Mouse (Mus musculus): ENCODE data around the gene 4930402H24Rik.
A peak's percentile ranks its signal among the peaks of the same experiment; 100 is the strongest.

4930402H24Rik gene

GRCm38 (mm10) chr2:130812487-130812886 lies 93.7 kb downstream of the 4930402H24Rik start:
- DNase-seq (ENCODE audit: low read depth) = peak; percentile 10

- no peak for DNase-seq (ENCODE audit: low read depth)
Observed at GRCm38 (mm10) chr2:130805146-130805545, 101.1 kb downstream of the 4930402H24Rik start.

- DNase-seq (ENCODE audit: low read depth) = no peak
Observed at GRCm38 (mm10) chr2:130803706-130804105, 102.5 kb downstream of the 4930402H24Rik start.

GRCm38 (mm10) chr2:130795731-130796130 lies 110.5 kb downstream of the 4930402H24Rik start:
- DNase-seq (ENCODE audit: low read depth) = no peak

DNA sequence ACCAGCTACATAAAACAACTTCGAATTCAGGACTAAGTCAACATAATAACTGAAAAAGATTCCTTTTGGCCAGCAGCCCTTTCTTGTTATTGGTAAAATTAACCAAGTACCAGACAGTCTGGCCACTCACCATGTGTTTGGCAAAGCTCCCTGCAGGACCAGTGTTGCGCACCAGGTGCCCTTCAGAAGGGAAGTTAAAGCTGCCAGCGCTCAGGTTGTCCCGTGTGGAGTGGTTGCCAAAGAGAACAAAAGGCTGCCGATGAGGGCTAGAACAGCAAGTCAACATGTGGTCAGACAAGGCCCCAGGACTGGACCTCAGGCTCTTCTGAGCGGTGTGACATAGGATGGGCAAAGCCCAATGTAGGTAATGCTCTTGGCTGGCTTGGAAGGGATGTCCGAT lies 114.5 kb downstream of the 4930402H24Rik start:
- DNase-seq (ENCODE audit: low read depth) = no peak

GRCm38 (mm10) chr2:130789642-130790041 lies 116.6 kb downstream of the 4930402H24Rik start:
- DNase-seq (ENCODE audit: low read depth) = no peak

GRCm38 (mm10) chr2:130789039-130789438 lies 117.2 kb downstream of the 4930402H24Rik start:
- DNase-seq (ENCODE audit: low read depth) = no peak

DNA sequence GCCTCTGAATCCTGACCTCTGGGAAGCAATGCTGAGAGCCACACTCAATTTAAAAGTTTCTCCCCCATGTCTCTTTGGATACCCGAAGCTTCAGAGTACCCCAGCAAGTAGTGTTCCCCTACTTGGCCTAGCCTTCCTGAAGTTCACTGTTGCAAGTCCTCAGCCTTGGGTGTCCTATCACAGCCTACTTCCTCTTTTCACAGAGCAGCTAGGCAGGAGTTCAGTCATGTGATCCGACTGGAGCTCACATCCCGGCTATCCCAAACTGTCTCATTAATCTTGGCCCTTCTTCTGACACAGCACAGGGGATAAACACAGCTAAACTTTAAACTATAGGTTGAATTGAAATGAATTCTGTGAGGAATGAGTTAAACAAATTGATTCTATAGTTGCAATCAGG lies 121.3 kb downstream of the 4930402H24Rik start:
- DNase-seq (ENCODE audit: low read depth) = no peak

DNA sequence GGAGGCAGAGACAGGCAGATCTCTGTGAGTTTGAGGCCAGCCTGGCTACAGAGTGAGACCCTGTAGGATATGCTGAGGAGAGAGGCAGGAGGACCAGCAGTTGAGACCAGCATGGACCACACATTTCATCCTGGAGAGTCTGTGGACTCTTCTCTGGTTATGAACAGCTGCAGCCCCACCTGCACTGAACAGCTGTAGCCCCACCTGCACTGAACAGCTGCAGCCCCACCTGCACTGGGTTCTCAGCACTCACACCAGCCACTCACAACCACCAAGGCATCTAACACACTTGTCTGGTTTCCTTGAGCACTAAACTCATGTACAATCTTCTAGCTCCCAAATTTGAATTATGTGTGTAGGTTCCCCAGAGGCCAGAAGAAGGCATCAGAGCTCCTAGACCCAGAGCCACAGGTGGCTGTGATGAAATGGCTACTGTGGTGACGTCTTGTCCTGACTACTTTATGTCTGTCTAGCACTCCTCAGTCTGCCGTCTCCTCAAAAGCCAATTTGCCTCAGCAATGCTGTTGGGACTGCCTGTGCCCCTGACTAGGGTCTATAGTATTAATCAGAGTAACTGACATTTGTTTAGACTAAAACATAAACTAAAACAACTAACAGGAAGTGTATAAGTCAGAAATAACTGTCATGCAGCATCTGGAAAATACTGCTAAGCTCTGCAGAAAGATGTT lies 125.4 kb downstream of the 4930402H24Rik start:
- no peak for DNase-seq (ENCODE audit: low read depth)

DNA sequence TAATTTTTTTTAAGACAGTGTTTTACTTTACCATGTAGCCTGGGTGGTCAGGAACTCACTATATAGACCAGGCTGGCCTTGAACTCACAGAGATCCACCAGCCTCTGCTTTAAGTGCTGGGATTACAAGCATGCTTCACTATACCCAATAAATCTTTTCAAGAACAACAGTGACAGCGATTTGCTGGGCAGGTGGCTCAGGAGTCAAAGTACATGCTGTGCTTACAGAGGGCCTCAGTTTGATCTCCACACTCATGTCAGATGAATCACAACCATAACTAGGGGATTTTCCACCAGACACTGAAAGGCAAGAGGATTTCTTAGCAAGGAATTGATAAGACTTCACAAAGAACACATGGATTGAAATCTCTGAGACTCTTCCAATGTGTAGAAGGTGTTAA lies 126.3 kb downstream of the 4930402H24Rik start:
- DNase-seq (ENCODE audit: low read depth) = no peak

- no peak for DNase-seq (ENCODE audit: low read depth)
Observed at GRCm38 (mm10) chr2:130776610-130777009, 129.6 kb downstream of the 4930402H24Rik start.

GRCm38 (mm10) chr2:130767483-130767882 lies 138.7 kb downstream of the 4930402H24Rik start:
- DNase-seq (ENCODE audit: low read depth) = peak; percentile 7

GRCm38 (mm10) chr2:130765396-130765795 lies 140.8 kb downstream of the 4930402H24Rik start:
- DNase-seq (ENCODE audit: low read depth) = no peak

DNA sequence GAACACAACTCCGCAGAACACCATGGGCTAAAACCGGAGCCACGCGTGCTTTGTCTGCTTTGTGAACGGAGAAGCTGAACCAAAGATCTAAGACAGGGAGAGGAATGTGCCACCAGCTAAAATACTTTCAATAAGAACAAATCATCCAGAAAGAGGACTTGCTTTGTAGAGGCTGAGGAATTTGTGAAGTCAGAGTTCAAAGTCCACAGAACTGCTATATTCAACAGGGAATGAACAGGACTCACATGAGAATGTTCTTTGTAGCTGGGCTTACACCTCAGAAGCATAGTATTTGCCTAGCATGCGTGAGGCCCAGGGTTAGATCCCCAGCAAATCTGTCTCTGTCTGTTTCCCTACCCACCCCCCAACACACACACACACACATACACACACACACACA lies 145.3 kb downstream of the 4930402H24Rik start:
- DNase-seq (ENCODE audit: low read depth) = no peak

GRCm38 (mm10) chr2:130755061-130755607 lies 151.1 kb downstream of the 4930402H24Rik start:
- no peak for DNase-seq (ENCODE audit: low read depth)

GRCm38 (mm10) chr2:130754596-130754995 lies 151.6 kb downstream of the 4930402H24Rik start:
- DNase-seq (ENCODE audit: low read depth) = no peak

DNA sequence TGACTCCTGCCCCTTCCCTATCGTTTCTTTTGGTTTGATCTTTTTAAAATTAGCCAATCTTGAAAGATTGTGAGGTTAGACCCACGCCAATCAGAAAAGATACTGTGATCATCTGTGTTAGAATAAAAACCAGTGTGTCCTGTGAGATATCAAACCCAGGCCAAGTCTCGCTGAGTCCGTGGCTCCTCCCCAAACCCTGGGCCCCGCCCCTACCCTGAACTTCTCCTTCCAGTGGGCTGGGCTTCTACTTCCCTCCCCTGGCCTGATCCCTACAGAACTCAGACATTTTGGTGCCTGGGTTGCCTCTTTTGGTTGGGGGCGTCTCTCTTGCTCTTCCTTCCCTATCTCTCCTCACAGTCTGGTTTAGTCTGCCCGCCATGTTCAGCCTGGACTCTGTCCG lies 155.8 kb downstream of the 4930402H24Rik start:
- DNase-seq (ENCODE audit: low read depth) = no peak

- DNase-seq (ENCODE audit: low read depth) = no peak
Observed at GRCm38 (mm10) chr2:130749708-130750107, 156.5 kb downstream of the 4930402H24Rik start.

DNA sequence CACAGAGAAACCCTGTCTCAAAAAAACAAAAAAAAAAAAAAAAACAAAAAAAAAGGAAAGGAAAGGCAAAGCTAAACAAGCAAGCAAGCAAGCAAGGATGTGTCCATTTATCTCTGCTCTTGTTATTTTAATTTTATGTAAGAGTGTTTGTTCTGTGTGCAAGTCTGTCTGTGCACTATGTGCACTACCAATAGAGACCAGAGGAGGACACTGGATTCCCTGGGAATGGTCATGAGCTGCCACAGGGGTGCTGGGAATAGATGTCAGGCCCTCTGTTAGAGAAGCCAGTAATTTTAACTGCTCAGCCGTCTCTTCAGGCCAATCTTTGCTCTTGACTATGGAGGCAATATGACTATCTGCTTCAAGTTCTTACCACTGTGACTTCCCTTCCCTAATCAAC lies 162.6 kb downstream of the 4930402H24Rik start:
- DNase-seq (ENCODE audit: low read depth) = no peak

GRCm38 (mm10) chr2:130740096-130740495 lies 166.1 kb downstream of the 4930402H24Rik start:
- DNase-seq (ENCODE audit: low read depth) = no peak

GRCm38 (mm10) chr2:130738019-130738418 lies 168.2 kb downstream of the 4930402H24Rik start:
- no peak for DNase-seq (ENCODE audit: low read depth)

- DNase-seq (ENCODE audit: low read depth) = no peak
Observed at GRCm38 (mm10) chr2:130735281-130735680, 170.9 kb downstream of the 4930402H24Rik start.

DNA sequence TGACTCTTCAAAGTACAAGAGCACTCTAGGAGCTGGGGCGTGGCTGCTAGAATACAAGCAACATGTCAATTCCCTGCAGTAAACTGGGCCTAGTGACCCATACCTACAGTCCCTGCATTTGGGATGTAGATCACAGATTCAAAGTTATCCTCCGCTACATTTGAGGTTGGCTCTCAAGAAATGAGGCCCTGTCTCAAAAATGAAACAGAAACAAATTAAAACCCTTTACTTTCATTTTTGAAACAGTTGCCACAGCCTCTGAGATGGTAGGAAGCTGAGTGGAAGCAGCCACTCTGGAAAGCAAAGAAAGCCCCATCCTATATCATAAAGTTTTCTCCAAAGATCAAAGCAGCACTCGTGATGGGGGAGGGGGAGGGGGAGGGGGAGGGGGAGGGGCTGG lies 172.8 kb downstream of the 4930402H24Rik start:
- DNase-seq (ENCODE audit: low read depth) = peak; percentile 47

- DNase-seq (ENCODE audit: low read depth) = no peak
Observed at GRCm38 (mm10) chr2:130731855-130732254, 174.4 kb downstream of the 4930402H24Rik start.

Data from naive thymus-derived CD4-positive, alpha-beta T cell, adult 2 months (primary cell).